Mouse (Mus musculus): ENCODE data around the gene Wdr73. TPM values are rescaled to one million over a fixed set of nuclear protein-coding genes. Genes with fewer than 3 reads are reported as not detected.
"Not testable (repeated sequence)": the region's sequence is repeated elsewhere in the genome, so short reads cannot be mapped to it uniquely, and the experiment has no call there.

The Wdr73 gene
- polyA plus RNA-seq (2014; fragmentation: Nextera tagmentation; extraction: Ambion mirVana) = 32.7 and 38.1 TPM in 2 replicates

DNA sequence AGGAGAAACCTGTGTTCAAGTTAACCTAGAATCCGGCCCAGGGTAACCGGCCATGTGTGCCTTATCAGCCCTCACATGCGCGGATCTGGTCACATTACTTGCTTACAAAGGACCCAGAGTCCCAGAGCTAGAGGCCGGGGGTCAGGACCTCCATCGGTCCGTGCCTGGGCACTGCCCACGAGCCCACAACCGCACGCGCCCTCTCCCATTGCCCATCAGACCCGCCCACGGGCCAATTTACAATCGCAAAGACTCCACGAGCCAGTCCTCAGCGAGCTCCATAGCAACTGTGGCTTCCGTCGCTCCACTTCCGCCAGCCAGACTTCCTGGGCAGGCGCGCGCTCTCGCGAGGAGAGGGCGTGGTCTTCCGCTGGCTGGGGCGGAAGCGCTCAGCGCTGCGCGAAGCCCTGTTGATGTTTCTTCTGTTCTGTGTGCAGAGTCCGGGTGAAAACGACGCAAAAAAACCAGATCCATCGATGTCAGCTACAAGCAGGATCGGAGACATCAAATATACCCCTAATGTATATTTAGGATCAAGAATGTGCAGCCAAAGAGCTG lies at the start of gene Wdr73:
TSS of gene Wdr73 (minus strand) at position 326 of the 558 bp plus-strand sequence.
- peak within 1 kb of the TSS; percentile 61 for H3K4me3 ChIP-seq (ENCODE audit: low read length)
- 0% methylated on average over 36 of the region's 36 CpGs for WGBS
- no peaks in the 10 kb centered on the region for H3K9me3 ChIP-seq (ENCODE audit: control insufficient read depth, low read length)
- peak; percentile 96 for ATAC-seq (ENCODE audit: low FRiP score, low TSS enrichment)
- H3K27me3 ChIP-seq (ENCODE audit: control insufficient read depth, insufficient read depth, low read length) = no peaks in the 10 kb centered on the region
- peak within 1 kb of the TSS; percentile 67 for H3K9ac ChIP-seq (ENCODE audit: low read depth, low read length)
- no peak within 1 kb of the TSS; the same call in 1 of the 2 replicates for H3K27ac ChIP-seq (ENCODE audit: low read depth, low read length)
- H3K4me2 ChIP-seq (replicated peaks; ENCODE audit: low read depth, low read length) = peak within 1 kb of the TSS; percentile 61
- peaks cover 9% of the 10 kb centered on the region; the same call in 1 of the 2 replicates for H3K4me1 ChIP-seq (ENCODE audit: control insufficient read depth, insufficient read depth, low read length)
- H3K36me3 ChIP-seq (ENCODE audit: control insufficient read depth, insufficient read depth, low read length) = peaks cover 18% of the 10 kb centered on the region; the same call in 1 of the 2 replicates

DNA sequence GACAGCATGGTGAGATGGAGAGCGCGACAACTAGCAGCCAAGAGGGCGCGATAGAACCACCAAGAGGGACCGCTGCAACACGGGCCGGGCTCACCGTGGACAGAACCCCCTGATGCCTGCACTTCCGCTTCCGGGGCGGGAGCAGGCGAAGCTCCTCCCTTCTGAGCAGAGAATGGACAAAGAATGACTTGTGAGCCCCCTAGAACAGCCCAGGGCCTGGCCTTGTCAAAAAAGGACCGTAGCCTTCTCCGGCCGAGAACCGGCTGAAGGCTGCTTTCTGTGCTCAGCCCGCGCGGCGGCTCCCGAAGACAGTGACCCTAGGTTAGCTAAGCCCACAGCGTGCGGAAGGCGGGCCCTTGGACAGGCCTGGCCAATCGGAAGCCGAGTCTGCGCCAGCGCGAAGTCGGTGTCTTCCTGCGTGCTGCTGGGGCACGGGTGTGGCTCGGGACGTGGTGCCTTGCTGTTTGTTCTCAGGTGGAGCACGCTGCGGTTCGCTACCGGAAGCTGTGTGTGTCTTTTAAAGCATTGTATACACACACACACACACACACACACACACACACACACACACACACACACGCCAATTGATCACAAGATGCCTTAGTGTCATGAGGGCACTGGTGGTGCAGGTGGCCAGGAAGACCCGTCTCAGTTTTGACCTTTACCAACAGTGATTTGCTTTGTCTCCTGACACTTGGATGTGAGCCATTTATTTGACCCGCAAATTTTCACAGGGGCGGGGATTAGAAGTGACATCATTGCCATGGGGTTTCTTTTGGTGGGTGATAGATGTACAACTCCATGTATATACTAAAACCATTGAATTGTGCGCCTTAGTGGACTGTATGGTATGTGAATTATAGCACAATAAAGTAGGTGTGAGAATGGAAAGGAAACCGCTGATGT lies 46.6 kb upstream of the Wdr73 start, which contains the start of gene Sec11a:
TSS of gene Sec11a (minus strand) at position 336 of the 906 bp plus-strand sequence.
- Histone ChIP-seq H3K36me3 (ENCODE audit: control insufficient read depth, insufficient read depth, low read length) (no peaks in the 10 kb centered on the region), H3K4me1 (ENCODE audit: control insufficient read depth, insufficient read depth, low read length) (peaks cover 7% of the 10 kb centered on the region), H3K27me3 (ENCODE audit: control insufficient read depth, insufficient read depth, low read length) (no peaks in the 10 kb centered on the region), H3K9me3 (ENCODE audit: control insufficient read depth, low read length) (no peaks in the 10 kb centered on the region), H3K4me2 (replicated peaks; ENCODE audit: low read depth, low read length) (peak within 1 kb of the TSS; percentile 62), H3K4me3 (ENCODE audit: low read length) (peak within 1 kb of the TSS; percentile 82), H3K27ac (ENCODE audit: low read depth, low read length) (peak within 1 kb of the TSS; percentile 93), H3K9ac (ENCODE audit: low read depth, low read length) (peak within 1 kb of the TSS; percentile 78)
- ATAC-seq (ENCODE audit: low FRiP score, low TSS enrichment) = peak; percentile 99
- WGBS = 1% methylated on average over 44 of the region's 44 CpGs

DNA sequence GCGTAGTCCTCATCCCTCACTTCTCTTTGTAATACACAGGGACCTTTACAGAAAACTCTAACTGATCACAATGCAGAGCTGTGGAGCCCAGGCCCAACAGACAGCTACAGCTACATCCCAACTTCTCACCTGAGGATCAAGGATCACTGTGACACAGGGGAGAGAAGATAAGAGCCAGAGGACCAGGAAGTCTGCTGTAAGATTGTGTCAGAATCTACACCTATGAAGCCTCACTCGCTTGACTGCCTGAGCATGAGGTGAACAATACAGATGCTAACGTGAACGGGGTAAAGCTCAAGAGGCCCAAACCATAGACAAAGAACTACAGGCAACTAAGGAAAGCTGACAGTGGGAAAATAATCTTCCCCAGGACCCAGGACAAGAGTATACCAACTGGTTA lies 38.7 kb upstream of the Wdr73 start:
- Histone ChIP-seq H3K9me3 (ENCODE audit: control insufficient read depth, low read length) (no peaks in the 10 kb centered on the region), H3K4me1 (ENCODE audit: control insufficient read depth, insufficient read depth, low read length) (no peaks in the 10 kb centered on the region), H3K4me3 (ENCODE audit: low read length) (no peak overlapping the region), H3K27ac (ENCODE audit: low read depth, low read length) (no peak overlapping the region), H3K27me3 (ENCODE audit: control insufficient read depth, insufficient read depth, low read length) (no peaks in the 10 kb centered on the region), H3K36me3 (ENCODE audit: control insufficient read depth, insufficient read depth, low read length) (peaks cover 3% of the 10 kb centered on the region; the same call in 1 of the 2 replicates), H3K9ac (ENCODE audit: low read depth, low read length) (no peak overlapping the region), H3K4me2 (replicated peaks; ENCODE audit: low read depth, low read length) (no peak overlapping the region)
- WGBS = 95% methylated on average over 4 of the region's 4 CpGs
- ATAC-seq (ENCODE audit: low FRiP score, low TSS enrichment) = no peak

DNA sequence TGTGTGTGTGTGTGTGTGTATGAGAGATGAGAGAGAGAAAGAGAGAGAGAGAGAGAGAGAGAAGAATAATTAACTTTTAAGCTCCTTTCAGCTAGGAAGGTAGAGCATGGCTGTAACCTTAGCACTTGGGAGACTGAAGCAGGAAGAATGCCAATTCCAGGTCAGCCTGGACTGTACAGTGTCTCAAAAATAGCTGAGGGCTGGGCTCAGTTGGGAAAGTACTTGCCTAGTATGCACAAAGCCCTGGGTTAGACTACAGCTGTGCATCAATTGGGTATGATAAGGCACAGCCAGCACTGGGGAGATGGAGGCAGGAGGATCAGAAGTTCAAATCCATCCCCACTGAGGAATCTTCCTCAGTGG lies 36.2 kb upstream of the Wdr73 start:
- H3K4me1 ChIP-seq (ENCODE audit: control insufficient read depth, insufficient read depth, low read length); H3K4me2 ChIP-seq (replicated peaks; ENCODE audit: low read depth, low read length); H3K27ac ChIP-seq (ENCODE audit: low read depth, low read length); H3K9ac ChIP-seq (ENCODE audit: low read depth, low read length); ATAC-seq (ENCODE audit: low FRiP score, low TSS enrichment); H3K27me3 ChIP-seq (ENCODE audit: control insufficient read depth, insufficient read depth, low read length); H3K4me3 ChIP-seq (ENCODE audit: low read length); H3K9me3 ChIP-seq (ENCODE audit: control insufficient read depth, low read length): not testable (repeated sequence)
- peaks cover 21% of the 10 kb centered on the region; the same call in 1 of the 2 replicates for H3K36me3 ChIP-seq (ENCODE audit: control insufficient read depth, insufficient read depth, low read length)

DNA sequence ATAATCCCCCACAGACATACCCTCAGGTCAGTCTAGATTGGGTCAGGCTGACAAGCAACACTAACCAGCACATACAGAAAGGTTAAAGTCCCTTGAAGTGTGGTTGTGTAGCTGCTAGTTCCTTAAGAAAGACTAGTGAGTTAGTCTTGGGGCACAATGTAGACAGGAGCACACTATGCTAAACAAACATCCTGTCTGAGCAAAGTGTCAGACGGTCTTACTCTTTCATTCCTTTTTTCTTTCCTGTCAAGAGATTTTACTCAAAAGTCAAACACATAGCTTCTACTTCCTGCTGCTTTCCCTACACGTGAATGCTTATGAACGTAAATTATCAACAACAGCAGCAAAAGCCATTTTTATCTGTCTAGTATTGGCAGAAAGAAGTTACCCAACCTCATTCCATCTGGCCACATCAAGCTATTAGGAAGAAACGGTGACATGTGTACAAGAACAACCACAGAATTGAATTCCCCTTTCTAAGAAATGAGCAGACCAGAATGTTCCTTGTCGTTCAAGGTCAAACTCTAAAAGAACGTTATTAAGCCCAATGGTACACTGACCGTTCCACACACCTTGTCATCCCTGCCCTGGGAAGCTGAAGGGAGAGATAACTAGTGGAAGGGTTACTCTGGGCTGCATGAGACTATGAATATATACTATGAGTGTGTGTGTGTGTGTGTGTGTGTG lies 35.7 kb upstream of the Wdr73 start:
- WGBS = 73% methylated on average over 7 of the region's 7 CpGs
- not testable (repeated sequence) for ATAC-seq (ENCODE audit: low FRiP score, low TSS enrichment); H3K27ac ChIP-seq (ENCODE audit: low read depth, low read length); H3K4me2 ChIP-seq (replicated peaks; ENCODE audit: low read depth, low read length); H3K4me3 ChIP-seq (ENCODE audit: low read length); H3K9me3 ChIP-seq (ENCODE audit: control insufficient read depth, low read length); H3K4me1 ChIP-seq (ENCODE audit: control insufficient read depth, insufficient read depth, low read length); H3K27me3 ChIP-seq (ENCODE audit: control insufficient read depth, insufficient read depth, low read length); H3K9ac ChIP-seq (ENCODE audit: low read depth, low read length)
- H3K36me3 ChIP-seq (ENCODE audit: control insufficient read depth, insufficient read depth, low read length) = peaks cover 25% of the 10 kb centered on the region; the same call in 1 of the 2 replicates

- peaks cover 34% of the 10 kb centered on the region; the same call in 1 of the 2 replicates for H3K36me3 ChIP-seq (ENCODE audit: control insufficient read depth, insufficient read depth, low read length)
- H3K27me3 ChIP-seq (ENCODE audit: control insufficient read depth, insufficient read depth, low read length) = no peaks in the 10 kb centered on the region
- H3K4me1 ChIP-seq (ENCODE audit: control insufficient read depth, insufficient read depth, low read length) = no peaks in the 10 kb centered on the region
- no peak for ATAC-seq (ENCODE audit: low FRiP score, low TSS enrichment)
- H3K4me3 ChIP-seq (ENCODE audit: low read length) = no peak overlapping the region
- H3K27ac ChIP-seq (ENCODE audit: low read depth, low read length) = no peak overlapping the region
- H3K4me2 ChIP-seq (replicated peaks; ENCODE audit: low read depth, low read length) = no peak overlapping the region
- no peak overlapping the region for H3K9ac ChIP-seq (ENCODE audit: low read depth, low read length)
- H3K9me3 ChIP-seq (ENCODE audit: control insufficient read depth, low read length) = no peaks in the 10 kb centered on the region
- WGBS = 90% methylated on average over 1 of the region's 1 CpGs
These were observed 34.8 kb upstream of the Wdr73 start for GRCm38 (mm10) chr7:80935834-80936233.

- Histone ChIP-seq H3K9me3 (ENCODE audit: control insufficient read depth, low read length) (no peaks in the 10 kb centered on the region), H3K36me3 (ENCODE audit: control insufficient read depth, insufficient read depth, low read length) (peaks cover 37% of the 10 kb centered on the region; the same call in 1 of the 2 replicates), H3K4me3 (ENCODE audit: low read length) (no peak overlapping the region), H3K9ac (ENCODE audit: low read depth, low read length) (no peak overlapping the region), H3K4me1 (ENCODE audit: control insufficient read depth, insufficient read depth, low read length) (no peaks in the 10 kb centered on the region), H3K27me3 (ENCODE audit: control insufficient read depth, insufficient read depth, low read length) (no peaks in the 10 kb centered on the region), H3K27ac (ENCODE audit: low read depth, low read length) (no peak overlapping the region), H3K4me2 (replicated peaks; ENCODE audit: low read depth, low read length) (no peak overlapping the region)
- ATAC-seq (ENCODE audit: low FRiP score, low TSS enrichment) = no peak
- WGBS = 52% methylated on average over 1 of the region's 1 CpGs
These were observed 31.7 kb upstream of the Wdr73 start for GRCm38 (mm10) chr7:80932777-80933176.

DNA sequence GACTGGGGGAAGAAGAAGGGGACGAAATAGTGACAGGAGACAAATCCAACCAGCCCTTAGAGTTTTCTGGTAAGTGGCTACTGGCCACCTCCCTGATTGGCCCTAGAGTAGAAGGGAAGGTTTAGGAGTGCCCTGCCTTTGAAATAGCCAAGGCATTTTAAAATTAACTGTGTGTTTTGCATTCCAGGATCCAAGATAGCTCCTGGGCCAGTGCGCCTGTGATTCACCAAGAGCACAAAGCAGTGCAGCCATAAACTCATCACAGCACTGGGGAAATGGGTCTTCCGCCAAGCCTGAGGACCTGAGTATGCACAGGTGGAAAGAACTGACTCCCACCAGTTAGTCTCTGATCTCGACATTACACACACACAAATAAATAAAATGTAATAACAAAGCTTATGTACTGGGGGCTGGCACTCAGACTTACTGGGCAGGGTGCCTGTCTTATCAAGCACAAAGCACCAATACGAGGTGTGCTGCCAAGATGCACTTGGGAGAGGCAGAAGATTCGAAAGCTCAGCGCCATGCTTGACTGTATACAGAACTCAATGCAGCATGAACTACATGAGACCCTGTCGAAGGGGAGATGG lies 30.6 kb upstream of the Wdr73 start:
- H3K36me3 ChIP-seq (ENCODE audit: control insufficient read depth, insufficient read depth, low read length) = peaks cover 41% of the 10 kb centered on the region; the same call in 1 of the 2 replicates
- no peak overlapping the region for H3K4me2 ChIP-seq (replicated peaks; ENCODE audit: low read depth, low read length)
- H3K9me3 ChIP-seq (ENCODE audit: control insufficient read depth, low read length) = no peaks in the 10 kb centered on the region
- H3K27ac ChIP-seq (ENCODE audit: low read depth, low read length) = no peak overlapping the region
- no peak overlapping the region for H3K9ac ChIP-seq (ENCODE audit: low read depth, low read length)
- no peak overlapping the region for H3K4me3 ChIP-seq (ENCODE audit: low read length)
- no peaks in the 10 kb centered on the region for H3K4me1 ChIP-seq (ENCODE audit: control insufficient read depth, insufficient read depth, low read length)
- no peak for ATAC-seq (ENCODE audit: low FRiP score, low TSS enrichment)
- H3K27me3 ChIP-seq (ENCODE audit: control insufficient read depth, insufficient read depth, low read length) = no peaks in the 10 kb centered on the region
- 85% methylated on average over 8 of the region's 8 CpGs for WGBS

Data from kidney, embryonic 14.5 days (tissue).